Mouse (Mus musculus): ENCODE results near the gene Grik4.

GRCm38 (mm10) chr9:42799242-42799641, 145.1 kb downstream of the Grik4 start:
- no peak for TF ChIP-seq POLR2A (IDR thresholded peaks at IDR 0.05; ENCODE audit: extremely low read depth, insufficient read depth, low read length)
- TF ChIP-seq CTCF (IDR thresholded peaks at IDR 0.05; ENCODE audit: low read depth, low read length): no peak

Measured in liver, adult 2 months (tissue).